Mouse (Mus musculus) CH12.LX (cell line): ENCODE measurements around the gene Zbed4.

ENCODE experiments used
- BHLHE40 ChIP-seq: IDR thresholded peaks from 2 replicates; pipeline ENCODE4 v1.6.1; 2011; ENCODE audit warnings: mild to moderate bottlenecking, low read depth, low read length, improper control_type of control experiment
- CTCF ChIP-seq, 2 experiments: IDR thresholded peaks in 1 of 2; conservative IDR thresholded peaks in 1 of 2; 2 replicates each; pipeline ENCODE4 v1.5.1; 2011 to 2012; ENCODE audit warnings: low read depth in 2 of 2, low read length in 2 of 2, improper control_type of control experiment in 1 of 2, inconsistent platforms in 1 of 2, mild to moderate bottlenecking in 1 of 2, moderate library complexity in 1 of 2
- EP300 ChIP-seq: IDR thresholded peaks from 2 replicates; pipeline ENCODE4 v1.6.1; 2011; ENCODE audit warnings: low read length, improper control_type of control experiment
- GABPA ChIP-seq: IDR thresholded peaks from 2 replicates; pipeline ENCODE4 v1.6.1; 2012; ENCODE audit warnings: low read depth, low read length, improper control_type of control experiment, inconsistent platforms; ENCODE audit not compliant: insufficient replicate concordance
- KAT2A ChIP-seq: IDR thresholded peaks from 2 replicates; pipeline ENCODE4 v1.6.1; 2012; ENCODE audit warnings: low read length, improper control_type of control experiment, inconsistent platforms; ENCODE audit not compliant: insufficient replicate concordance
- MAX ChIP-seq: IDR thresholded peaks from 2 replicates; pipeline ENCODE4 v1.6.1; 2011; ENCODE audit warnings: low read length, improper control_type of control experiment
- MEF2A ChIP-seq: IDR thresholded peaks from 2 replicates; pipeline ENCODE4 v1.6.1; 2014; ENCODE audit warnings: low read depth, mild to moderate bottlenecking, inconsistent platforms, low read length, improper control_type of control experiment, borderline replicate concordance
- MXI1 ChIP-seq: IDR thresholded peaks from 2 replicates; pipeline ENCODE4 v1.6.1; 2011; ENCODE audit warnings: mild to moderate bottlenecking, low read depth, low read length, improper control_type of control experiment
- POLR2A ChIP-seq: IDR thresholded peaks from 2 replicates; pipeline ENCODE4 v1.6.1; 2011; ENCODE audit warnings: low read depth, mild to moderate bottlenecking, improper control_type of control experiment, low read length
- USF1 ChIP-seq: IDR thresholded peaks from 2 replicates; pipeline ENCODE4 v1.6.1; 2014; ENCODE audit warnings: low read depth, mild to moderate bottlenecking, inconsistent platforms, low read length, improper control_type of control experiment

DNA sequence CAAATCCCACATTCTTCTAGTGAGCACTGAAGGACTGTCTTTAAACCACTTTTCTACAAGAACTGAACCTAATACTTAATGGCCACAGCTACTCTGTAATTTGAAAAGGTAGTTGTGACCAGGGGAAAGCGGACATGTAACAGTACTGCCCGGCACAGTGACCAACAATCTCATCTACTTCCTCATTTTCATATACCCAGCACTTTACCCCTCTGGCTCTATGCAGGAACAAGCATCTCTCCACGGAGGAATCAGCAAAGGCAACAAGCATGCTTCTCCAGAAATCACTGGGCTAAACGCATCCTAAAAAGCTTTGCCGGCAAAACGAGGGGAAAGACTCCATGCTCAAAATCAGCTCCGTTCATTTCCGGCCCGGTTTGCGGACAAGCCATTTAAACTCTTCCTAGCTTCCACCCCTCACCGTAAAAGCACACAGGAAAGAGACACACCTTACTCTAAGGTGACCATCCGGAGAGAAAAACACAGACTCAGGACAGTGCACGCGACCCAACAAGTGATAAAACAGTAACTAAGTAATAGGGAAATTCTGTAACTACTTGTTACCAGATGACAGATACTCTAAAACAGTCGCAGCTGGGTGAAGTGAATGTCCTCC, 18.9 kb upstream of the Zbed4 start:
- TF ChIP-seq BHLHE40 (no peak), CTCF (conservative IDR thresholded peaks at IDR 0.05 in 1 of 2, IDR thresholded peaks at IDR 0.05 in 1 of 2; ENCODE audit: low read depth in 2 of 2, low read length in 2 of 2) (no peak), KAT2A (no peak), GABPA (no peak), USF1 (no peak), MXI1 (peak; percentile 63), POLR2A (no peak), MEF2A (no peak), EP300 (no peak), MAX (no peak)
